Mouse (Mus musculus): ENCODE measurements around the gene Celf5. TPM values are rescaled to one million over a fixed set of nuclear protein-coding genes. Genes with fewer than 3 reads are reported as not detected.
A peak's percentile ranks its signal among the peaks of the same experiment; 100 is the strongest.

Celf5 gene
- polyA plus RNA-seq, 1 experiment = 0.27 TPM

DNA sequence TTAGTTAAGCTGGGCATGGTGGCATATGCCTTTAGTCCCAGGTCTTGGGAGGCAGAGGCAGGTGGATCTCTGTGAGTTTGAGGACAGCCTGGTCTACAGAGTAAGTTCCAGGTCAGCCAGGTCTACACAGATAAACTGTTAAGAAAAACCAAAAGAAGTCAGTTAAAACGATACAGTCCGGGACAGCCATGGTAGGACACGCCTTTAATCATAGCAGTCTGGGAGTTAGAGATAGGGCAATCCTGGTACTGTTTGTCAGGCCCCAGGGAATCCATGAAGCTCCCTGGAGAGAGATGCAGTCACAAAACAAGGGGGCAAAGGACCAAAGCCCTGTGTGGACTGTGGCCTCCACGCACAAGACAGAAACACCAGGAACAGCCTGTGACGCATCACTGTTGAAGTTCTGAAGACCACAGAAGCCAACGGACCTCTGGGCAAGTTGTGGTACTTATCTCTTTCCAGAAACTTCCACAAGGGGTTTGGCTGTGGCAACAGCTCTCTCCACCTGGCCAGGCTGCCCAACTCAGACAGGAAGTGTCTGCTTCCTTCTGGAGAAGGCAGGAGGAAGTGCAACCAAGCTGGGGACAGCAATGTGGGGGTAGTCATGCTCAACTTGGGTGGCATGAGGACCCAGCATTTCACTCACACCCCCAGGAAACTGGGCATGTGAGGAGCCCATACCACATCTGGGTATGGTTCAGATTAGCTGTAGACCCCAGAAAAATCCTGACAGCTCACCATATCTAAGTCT lies 36.9 kb upstream of the Celf5 start:
- H3K4me1 ChIP-seq (ENCODE audit: control insufficient read depth, insufficient read depth, low read length) = no peaks in the 10 kb centered on the region
- no peaks in the 10 kb centered on the region for H3K27me3 ChIP-seq (replicated peaks; ENCODE audit: control insufficient read depth, insufficient read depth, low read length)
- 68% methylated on average over 6 of the region's 6 CpGs for WGBS
- no peaks in the 10 kb centered on the region for H3K36me3 ChIP-seq (ENCODE audit: control insufficient read depth, insufficient read depth, low read length)
- H3K4me3 ChIP-seq (ENCODE audit: insufficient read depth, low read depth, low read length) = no peak overlapping the region
- no peak for DNase-seq
- TF ChIP-seq POLR2A (IDR thresholded peaks at IDR 0.05; ENCODE audit: low read depth, low read length) (no peak), CTCF (conservative IDR thresholded peaks at IDR 0.05; ENCODE audit: insufficient read depth, insufficient read length, low read depth, low read length) (no peak)
- no peak overlapping the region for H3K27ac ChIP-seq (ENCODE audit: insufficient read depth, low read depth, low read length)

- DNase-seq = peak; percentile 77
- TF ChIP-seq CTCF (conservative IDR thresholded peaks at IDR 0.05; ENCODE audit: insufficient read depth, insufficient read length, low read depth, low read length) (peak; percentile 79), POLR2A (IDR thresholded peaks at IDR 0.05; ENCODE audit: low read depth, low read length) (no peak)
- H3K27ac ChIP-seq (ENCODE audit: insufficient read depth, low read depth, low read length) = no peak overlapping the region
- no peaks in the 10 kb centered on the region for H3K36me3 ChIP-seq (ENCODE audit: control insufficient read depth, insufficient read depth, low read length)
- no peaks in the 10 kb centered on the region for H3K4me1 ChIP-seq (ENCODE audit: control insufficient read depth, insufficient read depth, low read length)
- WGBS = 15% methylated on average over 4 of the region's 4 CpGs
- H3K27me3 ChIP-seq (replicated peaks; ENCODE audit: control insufficient read depth, insufficient read depth, low read length) = no peaks in the 10 kb centered on the region
- H3K4me3 ChIP-seq (ENCODE audit: insufficient read depth, low read depth, low read length) = no peak overlapping the region
Measured at GRCm38 (mm10) chr10:81518546-81518945, 36.0 kb upstream of the Celf5 start.

DNA sequence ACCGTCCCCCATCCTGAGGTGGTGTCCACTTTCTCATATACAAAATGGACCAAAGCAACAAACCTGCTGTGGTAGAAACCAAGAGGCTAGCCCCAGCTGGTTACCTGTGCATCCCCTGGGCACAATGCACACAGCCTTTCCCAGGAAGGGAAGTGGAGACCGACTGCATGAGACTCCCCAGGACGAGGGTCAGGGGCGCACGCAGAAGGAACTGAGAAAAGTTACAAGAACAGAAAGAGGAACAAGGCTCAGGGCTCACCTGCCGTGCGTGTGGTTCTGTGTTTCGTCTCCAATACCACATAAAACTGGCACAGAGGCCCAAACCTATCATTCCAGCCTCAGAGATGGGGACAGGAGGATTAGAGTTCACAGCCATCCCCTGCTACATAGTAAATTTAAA lies 34.7 kb upstream of the Celf5 start:
- H3K36me3 ChIP-seq (ENCODE audit: control insufficient read depth, insufficient read depth, low read length) = no peaks in the 10 kb centered on the region
- no peaks in the 10 kb centered on the region for H3K4me1 ChIP-seq (ENCODE audit: control insufficient read depth, insufficient read depth, low read length)
- TF ChIP-seq CTCF (conservative IDR thresholded peaks at IDR 0.05; ENCODE audit: insufficient read depth, insufficient read length, low read depth, low read length) (no peak), POLR2A (IDR thresholded peaks at IDR 0.05; ENCODE audit: low read depth, low read length) (no peak)
- H3K27me3 ChIP-seq (replicated peaks; ENCODE audit: control insufficient read depth, insufficient read depth, low read length) = no peaks in the 10 kb centered on the region
- no peak for DNase-seq
- WGBS = 77% methylated on average over 8 of the region's 8 CpGs
- H3K4me3 ChIP-seq (ENCODE audit: insufficient read depth, low read depth, low read length) = no peak overlapping the region
- no peak overlapping the region for H3K27ac ChIP-seq (ENCODE audit: insufficient read depth, low read depth, low read length)

- H3K27ac ChIP-seq (ENCODE audit: insufficient read depth, low read depth, low read length) = no peak overlapping the region
- no peak for DNase-seq
- no peak overlapping the region for H3K4me3 ChIP-seq (ENCODE audit: insufficient read depth, low read depth, low read length)
- WGBS = 91% methylated on average over 5 of the region's 5 CpGs
- H3K27me3 ChIP-seq (replicated peaks; ENCODE audit: control insufficient read depth, insufficient read depth, low read length) = no peaks in the 10 kb centered on the region
- no peaks in the 10 kb centered on the region for H3K4me1 ChIP-seq (ENCODE audit: control insufficient read depth, insufficient read depth, low read length)
- H3K36me3 ChIP-seq (ENCODE audit: control insufficient read depth, insufficient read depth, low read length) = no peaks in the 10 kb centered on the region
- TF ChIP-seq POLR2A (IDR thresholded peaks at IDR 0.05; ENCODE audit: low read depth, low read length) (no peak), CTCF (conservative IDR thresholded peaks at IDR 0.05; ENCODE audit: insufficient read depth, insufficient read length, low read depth, low read length) (no peak)
Measured at GRCm38 (mm10) chr10:81513798-81514197, 31.3 kb upstream of the Celf5 start.

GRCm38 (mm10) chr10:81510246-81510810 lies 27.8 kb upstream of the Celf5 start:
- H3K27me3 ChIP-seq (replicated peaks; ENCODE audit: control insufficient read depth, insufficient read depth, low read length) = no peaks in the 10 kb centered on the region
- no peak overlapping the region for H3K27ac ChIP-seq (ENCODE audit: insufficient read depth, low read depth, low read length)
- no peaks in the 10 kb centered on the region for H3K4me1 ChIP-seq (ENCODE audit: control insufficient read depth, insufficient read depth, low read length)
- WGBS = 75% methylated on average over 14 of the region's 14 CpGs
- no peaks in the 10 kb centered on the region for H3K36me3 ChIP-seq (ENCODE audit: control insufficient read depth, insufficient read depth, low read length)
- H3K4me3 ChIP-seq (ENCODE audit: insufficient read depth, low read depth, low read length) = no peak overlapping the region
- no peak for DNase-seq
- no peak for TF ChIP-seq CTCF (conservative IDR thresholded peaks at IDR 0.05; ENCODE audit: insufficient read depth, insufficient read length, low read depth, low read length)
- TF ChIP-seq POLR2A (IDR thresholded peaks at IDR 0.05; ENCODE audit: low read depth, low read length) = no peak

DNA sequence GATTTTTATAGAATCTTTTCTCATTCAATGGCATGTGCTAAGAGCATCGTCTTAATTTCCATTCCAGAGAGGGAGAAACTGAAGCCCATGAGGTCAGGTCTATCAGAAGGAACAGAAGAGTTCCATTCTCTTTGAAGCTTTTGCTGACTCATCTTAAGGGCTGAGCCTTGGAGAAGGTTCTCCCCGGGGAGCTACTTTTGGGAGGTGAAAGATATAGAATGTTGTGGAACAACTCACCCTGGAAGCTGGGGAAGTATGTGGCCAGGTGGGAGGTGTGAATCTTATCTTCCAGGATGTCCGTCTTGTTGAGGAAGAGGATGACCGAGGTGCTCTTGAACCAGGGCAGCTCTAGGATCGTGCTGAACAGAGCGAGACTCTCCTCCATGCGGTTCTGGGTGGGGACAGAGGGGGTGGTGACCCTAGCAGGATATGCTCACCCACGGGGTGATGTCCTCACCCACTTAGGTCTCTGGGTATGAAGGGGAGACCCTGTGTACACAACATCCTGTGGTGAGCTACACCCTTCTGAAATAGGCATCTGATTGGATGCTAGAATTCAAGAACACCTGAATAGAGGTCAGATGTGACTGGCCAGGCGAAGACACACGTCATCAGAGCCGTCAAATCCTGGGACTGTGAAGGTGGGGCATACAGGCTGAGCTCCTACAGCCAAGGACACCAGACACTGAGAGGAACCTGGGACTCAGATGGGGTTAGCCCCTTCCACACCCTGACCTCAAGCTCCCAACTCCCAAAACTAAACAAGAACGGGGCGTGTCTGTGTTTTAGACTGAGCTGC lies 25.4 kb upstream of the Celf5 start:
- TF ChIP-seq CTCF (conservative IDR thresholded peaks at IDR 0.05; ENCODE audit: insufficient read depth, insufficient read length, low read depth, low read length) (no peak), POLR2A (IDR thresholded peaks at IDR 0.05; ENCODE audit: low read depth, low read length) (no peak)
- DNase-seq = no peak
- WGBS = 72% methylated on average over 13 of the region's 13 CpGs
- Histone ChIP-seq H3K4me3 (ENCODE audit: insufficient read depth, low read depth, low read length) (no peak overlapping the region), H3K27ac (ENCODE audit: insufficient read depth, low read depth, low read length) (no peak overlapping the region), H3K27me3 (replicated peaks; ENCODE audit: control insufficient read depth, insufficient read depth, low read length) (no peaks in the 10 kb centered on the region), H3K4me1 (ENCODE audit: control insufficient read depth, insufficient read depth, low read length) (no peaks in the 10 kb centered on the region), H3K36me3 (ENCODE audit: control insufficient read depth, insufficient read depth, low read length) (no peaks in the 10 kb centered on the region)

- H3K27me3 ChIP-seq (replicated peaks; ENCODE audit: control insufficient read depth, insufficient read depth, low read length) = no peaks in the 10 kb centered on the region
Measured at GRCm38 (mm10) chr10:81507095-81507494, 24.6 kb upstream of the Celf5 start.

More at GRCm38 (mm10) chr10:81507095-81507494, 24.6 kb upstream of the Celf5 start:
- no peak overlapping the region for H3K27ac ChIP-seq (ENCODE audit: insufficient read depth, low read depth, low read length)
- TF ChIP-seq POLR2A (IDR thresholded peaks at IDR 0.05; ENCODE audit: low read depth, low read length) (no peak), CTCF (conservative IDR thresholded peaks at IDR 0.05; ENCODE audit: insufficient read depth, insufficient read length, low read depth, low read length) (no peak)
- WGBS = 36% methylated on average over 6 of the region's 6 CpGs
- H3K36me3 ChIP-seq (ENCODE audit: control insufficient read depth, insufficient read depth, low read length) = no peaks in the 10 kb centered on the region
- H3K4me3 ChIP-seq (ENCODE audit: insufficient read depth, low read depth, low read length) = no peak overlapping the region
- DNase-seq = no peak
- no peaks in the 10 kb centered on the region for H3K4me1 ChIP-seq (ENCODE audit: control insufficient read depth, insufficient read depth, low read length)
